Mouse (Mus musculus): ENCODE results near the gene Ccdc3. TPM values are rescaled to one million over a fixed set of nuclear protein-coding genes. Genes with fewer than 3 reads are reported as not detected.
"Not testable (repeated sequence)": the region's sequence is repeated elsewhere in the genome, so short reads cannot be mapped to it uniquely, and the experiment has no call there.

The Ccdc3 gene
- 10 to 100 TPM; 12.0 to 14.0 (median 13.2) TPM for total RNA-seq (2022)

DNA sequence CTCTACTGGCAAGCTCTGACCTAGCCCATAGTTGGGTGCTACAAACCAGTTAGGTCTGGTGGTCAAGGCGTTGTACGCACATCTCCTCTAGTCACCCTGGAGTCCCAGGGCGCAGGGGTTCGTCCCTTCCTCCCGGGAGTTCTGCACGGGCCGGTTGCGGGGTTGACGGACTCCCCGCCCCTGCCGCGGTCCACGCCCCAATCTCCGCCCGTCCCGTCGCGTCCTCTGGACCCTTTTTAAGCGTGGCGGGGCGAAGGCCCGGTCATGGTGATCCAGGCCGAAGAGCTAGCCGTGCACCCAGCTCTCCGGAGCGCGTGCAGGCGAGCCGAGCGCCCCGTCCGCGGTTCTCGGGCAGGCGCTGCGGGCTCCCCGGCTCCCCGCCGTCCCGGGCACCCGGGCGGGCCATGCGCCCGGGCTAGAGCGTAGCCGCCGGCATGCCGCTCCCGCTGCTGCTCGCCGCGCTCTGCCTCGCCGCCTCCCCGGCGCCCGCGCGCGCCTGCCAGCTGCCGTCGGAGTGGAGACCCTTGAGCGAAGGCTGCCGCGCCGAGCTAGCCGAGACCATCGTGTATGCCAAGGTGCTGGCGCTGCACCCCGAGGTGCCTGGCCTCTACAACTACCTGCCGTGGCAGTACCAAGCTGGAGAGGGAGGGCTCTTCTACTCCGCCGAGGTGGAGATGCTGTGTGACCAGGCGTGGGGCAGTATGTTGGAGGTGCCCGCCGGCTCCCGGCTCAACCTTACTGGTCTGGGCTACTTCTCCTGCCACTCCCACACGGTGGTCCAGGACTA lies at the start of gene Ccdc3:
TSS of gene Ccdc3 (plus strand) at position 277 of the 787 bp plus-strand sequence.
- DNase-seq (ENCODE audit: low spot score in 2 of 2), result no peak

DNA sequence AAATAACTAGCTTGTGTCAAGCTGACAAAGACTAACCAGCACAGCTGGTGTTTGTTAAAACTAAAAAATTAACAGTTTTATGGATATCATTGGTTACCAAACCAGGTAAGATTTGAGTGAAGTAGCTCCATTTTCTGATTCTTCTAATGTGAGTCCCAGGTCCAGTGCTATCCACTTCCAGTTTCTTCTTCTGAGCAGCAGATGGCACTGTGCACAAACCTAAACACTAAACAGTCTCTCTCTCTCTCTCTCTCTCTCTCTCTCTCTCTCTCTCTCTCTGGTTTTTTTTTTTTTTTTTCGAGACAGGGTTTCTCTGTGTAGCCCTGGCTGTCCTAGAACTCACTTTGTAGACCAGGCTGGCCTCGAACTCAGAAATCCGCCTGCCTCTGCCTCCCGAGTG lies 47.2 kb upstream of the Ccdc3 start:
- DNase-seq (ENCODE audit: low spot score in 2 of 2), result not testable (repeated sequence)

DNA sequence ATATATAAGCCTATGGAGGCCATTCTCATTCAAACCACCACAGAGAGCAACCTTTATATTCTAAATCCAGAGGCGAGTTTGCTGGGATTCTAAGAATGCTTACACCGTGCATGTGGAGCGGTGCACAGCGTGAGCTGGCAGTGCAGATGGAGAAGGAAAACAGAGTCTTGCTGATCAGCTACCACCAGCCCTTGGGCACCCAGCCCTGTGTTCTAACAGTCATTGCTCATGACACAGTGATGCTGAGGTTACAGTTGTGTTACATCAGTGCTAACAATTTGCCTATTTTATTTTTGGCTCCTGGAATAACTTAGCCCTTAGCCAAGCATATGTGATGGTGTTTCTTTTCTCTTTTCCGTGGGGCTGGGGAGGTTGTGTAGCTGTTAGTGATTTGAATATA lies 42.7 kb upstream of the Ccdc3 start:
- DNase-seq (ENCODE audit: low spot score in 2 of 2), result no peak

DNA sequence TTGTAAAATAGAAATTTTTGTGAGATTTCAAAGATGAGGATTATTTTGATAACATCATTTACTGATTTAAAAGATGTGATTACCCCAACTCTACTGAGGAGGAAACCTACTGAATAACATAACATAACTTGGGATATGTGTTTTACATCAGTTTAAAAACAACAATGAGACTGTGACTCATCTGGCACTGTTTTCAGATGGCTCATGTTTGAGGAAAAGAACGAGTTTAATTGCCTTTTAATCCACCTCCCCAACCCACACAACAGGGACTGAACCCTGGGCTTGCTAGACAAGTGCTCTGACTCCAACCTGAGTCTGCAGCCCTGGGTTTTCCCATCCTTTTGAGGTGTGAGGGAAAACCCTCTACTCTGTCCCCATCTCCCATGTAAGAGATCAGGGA lies 42.3 kb upstream of the Ccdc3 start:
- no peak for DNase-seq (ENCODE audit: low spot score in 2 of 2)

DNA sequence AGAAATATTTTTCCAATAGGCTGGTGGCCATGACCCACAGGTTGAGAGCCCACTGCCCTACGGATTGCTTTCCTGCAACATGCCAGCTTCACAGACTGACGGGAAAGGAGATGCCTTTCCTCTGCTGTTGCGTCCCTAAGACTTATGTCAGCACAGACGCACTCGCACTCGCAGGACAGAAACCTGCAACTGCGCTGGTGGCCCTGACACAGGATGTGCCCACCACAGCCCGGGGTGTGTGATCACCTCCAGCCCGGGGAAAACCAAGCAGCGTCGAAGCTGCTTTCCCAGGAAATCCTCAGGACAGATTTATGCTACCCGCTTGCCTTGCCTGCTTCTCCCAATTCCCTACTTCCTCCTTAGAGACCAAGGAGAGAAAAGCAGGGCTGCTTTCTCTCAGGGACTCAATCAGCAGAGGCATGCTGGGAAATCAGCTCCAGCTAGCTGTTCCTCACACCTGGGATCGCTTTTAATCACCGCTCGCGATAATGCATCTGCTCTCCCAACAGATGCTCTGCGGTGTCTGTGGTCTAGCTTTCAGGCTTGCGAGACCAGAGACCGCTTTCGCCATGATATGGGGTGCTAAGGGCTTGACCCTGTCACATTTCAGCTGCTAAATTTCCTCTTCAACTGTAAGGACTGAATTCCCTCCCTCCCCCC lies 39.7 kb upstream of the Ccdc3 start:
- no peak for DNase-seq (ENCODE audit: low spot score in 2 of 2)

DNA sequence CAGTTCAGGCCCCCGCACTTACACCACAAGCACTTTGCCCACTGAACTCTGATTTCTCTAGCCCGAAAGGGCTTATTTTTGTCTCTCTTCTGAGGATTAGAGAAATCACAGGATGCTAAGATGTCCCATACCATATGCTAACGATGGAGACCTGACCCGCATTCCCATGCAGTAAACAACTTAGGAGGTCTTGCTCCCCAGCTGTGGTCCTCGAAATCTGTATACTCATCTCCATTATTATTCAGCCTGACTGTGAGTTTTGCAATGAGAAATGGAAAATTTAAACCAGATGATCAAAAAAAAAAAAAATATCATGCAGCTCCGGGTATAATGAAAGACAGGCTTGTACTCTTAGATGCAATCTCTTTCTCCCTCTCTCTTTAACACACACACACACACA lies 38.4 kb upstream of the Ccdc3 start:
- no peak for DNase-seq (ENCODE audit: low spot score in 2 of 2)

DNA sequence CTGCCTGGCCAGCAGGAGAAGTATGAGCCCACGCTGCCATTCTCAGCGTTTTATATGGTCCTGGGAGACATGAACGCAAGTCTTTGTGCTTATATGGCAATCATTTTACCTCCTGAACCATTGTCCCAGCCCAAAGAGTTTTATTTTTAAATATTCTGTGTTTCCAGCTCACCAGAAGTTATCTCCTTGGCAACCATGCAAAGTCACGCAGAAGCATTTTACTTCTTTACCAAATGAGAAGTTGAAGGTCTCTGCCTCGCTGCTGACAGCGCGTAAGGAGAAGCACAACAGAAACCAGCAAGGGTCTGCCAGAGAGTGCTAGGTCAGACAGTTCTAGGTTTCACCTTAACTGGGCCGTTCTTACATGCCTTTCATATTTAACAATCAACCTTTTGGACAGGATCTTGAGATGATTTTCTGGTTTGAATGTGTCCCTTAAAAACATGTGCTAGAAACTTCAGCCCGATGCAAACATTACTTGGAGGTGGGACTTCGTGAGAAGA lies 35.8 kb upstream of the Ccdc3 start:
- DNase-seq (ENCODE audit: low spot score in 2 of 2), result no peak

DNA sequence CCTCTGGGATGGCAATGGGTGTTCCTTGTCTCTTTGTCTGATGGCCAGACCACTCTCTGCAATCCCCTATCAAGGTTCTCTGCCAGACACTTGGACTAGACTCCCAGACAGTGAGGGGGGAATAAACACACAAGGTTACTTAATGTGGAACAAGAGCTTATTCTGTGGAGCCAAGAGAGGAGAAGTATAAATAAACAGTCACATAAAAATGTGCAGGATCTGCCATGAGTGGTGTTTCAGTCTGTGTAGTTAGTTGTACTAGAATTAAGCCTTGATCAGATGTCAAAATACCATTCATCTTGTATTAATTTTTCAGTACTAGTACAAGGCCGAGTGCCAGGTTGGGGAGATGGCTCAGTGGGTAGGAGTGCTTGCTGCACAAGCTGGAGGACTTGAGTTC lies 34.7 kb upstream of the Ccdc3 start:
- no peak for DNase-seq (ENCODE audit: low spot score in 2 of 2)

DNA sequence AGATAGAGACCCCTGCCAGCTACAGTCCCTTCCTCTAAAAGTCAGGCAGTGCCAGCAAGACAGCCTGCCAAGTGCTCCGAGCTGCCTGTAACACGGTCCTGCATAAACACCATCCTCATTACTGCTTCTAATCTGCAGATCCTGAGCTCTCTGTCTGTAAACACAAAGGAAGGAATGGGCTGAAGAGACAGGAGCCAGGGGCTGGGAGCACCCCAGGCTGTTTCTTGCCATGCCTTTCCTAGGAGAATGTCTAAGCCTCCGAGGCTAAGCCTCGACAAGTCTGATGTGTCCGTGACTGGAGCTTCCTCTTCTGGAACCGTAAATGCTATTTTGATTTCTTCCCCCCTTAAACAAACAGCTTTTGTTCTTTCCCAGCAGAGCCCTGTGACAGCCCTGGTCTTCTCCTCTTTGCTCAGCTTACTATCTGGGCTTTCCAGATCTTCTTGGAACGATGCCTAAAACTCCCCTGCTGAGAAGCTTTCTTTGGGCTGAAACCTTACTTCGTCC lies 24.7 kb upstream of the Ccdc3 start:
- DNase-seq (ENCODE audit: low spot score in 2 of 2), result no peak

DNA sequence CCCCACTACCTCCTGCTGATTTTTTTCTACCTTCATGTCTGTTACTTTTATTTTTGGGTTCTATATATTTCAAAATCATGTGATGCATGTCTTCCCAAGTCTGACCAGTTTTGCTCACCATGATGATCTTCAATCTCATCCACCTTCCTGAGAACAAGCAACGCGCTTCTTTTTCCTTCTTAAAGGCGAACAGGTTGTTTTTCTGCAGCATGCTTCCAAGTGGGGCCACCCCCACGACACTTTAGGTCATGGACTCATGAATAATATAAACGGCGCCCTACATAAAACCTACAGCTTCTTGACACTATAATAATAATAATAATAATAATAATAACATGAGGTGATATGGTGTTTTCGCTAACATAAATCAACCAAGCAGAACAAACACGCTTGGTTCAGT lies 23.2 kb upstream of the Ccdc3 start:
- DNase-seq (ENCODE audit: low spot score in 2 of 2), result no peak

DNA sequence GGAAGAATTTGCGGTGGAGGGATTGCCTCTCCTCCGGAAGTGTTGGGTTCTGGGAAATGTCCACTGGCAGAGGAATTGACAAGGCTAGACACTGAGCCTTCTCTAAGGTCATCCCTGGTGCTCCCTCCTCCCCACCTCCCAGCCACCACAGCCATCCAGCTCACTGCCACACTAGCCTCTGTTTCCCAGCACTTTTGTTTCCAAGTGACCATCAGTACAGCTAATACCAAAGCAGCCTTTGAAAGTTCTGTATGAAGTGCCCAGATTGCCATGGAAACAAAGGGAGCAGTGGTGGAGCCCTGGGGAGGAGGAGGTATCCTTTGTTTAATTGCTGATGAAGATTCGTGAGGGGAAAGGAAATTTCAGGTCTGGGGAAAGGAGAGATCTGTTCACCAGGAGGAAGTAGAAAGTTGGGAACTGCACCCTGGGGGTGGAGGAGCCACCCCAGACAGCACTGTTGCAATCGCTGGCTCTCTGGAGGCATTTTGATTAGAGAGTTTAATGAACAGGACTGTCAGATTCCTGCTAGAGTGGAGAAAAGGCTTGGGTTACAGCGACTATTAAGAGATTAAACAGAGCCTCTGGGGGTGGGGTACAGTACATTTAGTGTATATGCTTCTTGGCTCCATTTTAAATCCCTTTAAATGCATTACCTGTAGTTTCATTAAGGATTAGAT lies 20.6 kb upstream of the Ccdc3 start:
- no peak for DNase-seq (ENCODE audit: low spot score in 2 of 2)

DNA sequence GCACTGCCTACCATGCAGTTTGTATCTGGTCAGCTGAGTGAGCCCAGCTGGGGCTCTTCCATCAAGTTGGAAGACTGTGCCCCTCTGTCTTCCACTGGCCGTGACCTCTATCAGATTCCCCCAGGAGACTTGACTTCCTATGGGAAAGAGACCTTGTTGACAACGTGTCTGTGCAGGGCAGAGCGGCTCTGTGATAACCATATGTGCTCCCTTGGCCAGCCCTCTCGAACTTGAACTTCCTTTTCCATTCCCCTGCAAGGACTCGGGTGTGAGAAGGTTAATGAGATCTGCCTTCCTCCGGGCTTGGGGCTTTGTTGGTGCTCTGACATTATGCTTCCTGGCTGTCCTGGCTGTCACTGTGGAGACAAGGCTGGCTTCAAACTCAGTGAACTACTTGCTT lies 12.1 kb upstream of the Ccdc3 start:
- DNase-seq (ENCODE audit: low spot score in 2 of 2), result no peak

DNA sequence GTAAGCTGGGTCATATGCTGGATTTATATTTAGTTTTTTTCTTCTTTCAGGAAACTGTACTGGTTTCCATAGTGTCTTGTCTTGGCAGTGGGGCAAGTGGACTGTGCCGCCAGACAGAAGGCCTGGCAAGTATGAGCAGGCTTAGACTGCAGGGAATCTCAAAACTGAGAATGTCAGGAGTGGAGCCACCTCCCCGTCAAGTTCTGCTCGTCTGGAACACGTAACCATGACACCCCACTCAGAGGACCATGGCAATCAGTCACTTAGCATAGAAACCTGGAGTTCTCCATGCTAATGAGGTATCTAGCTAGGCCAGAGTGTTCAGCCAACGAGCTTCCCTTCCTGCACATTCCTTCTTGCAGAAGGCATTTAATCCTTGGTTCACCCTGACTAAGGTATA lies 10.2 kb upstream of the Ccdc3 start:
- no peak for DNase-seq (ENCODE audit: low spot score in 2 of 2)

DNA sequence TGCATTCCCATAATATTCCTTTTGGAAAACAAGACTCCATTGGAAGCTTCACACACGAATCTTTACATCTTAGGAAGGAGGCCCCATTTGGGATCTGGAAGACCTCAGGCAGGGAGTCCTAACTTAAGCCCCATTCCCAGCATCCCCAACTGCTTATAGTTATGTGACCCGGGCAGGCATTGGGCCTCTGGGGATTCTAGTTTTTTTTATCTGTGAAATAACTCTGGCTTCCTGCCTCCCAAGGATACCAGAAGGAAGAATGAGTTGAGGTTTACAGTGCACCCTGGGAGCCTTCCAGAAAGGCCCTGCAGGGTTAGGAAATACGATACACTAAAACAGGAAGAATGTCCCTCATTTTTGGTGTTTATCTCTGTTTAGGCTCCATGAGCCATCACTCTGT lies 8.5 kb upstream of the Ccdc3 start:
- DNase-seq (ENCODE audit: low spot score in 2 of 2), result no peak

DNA sequence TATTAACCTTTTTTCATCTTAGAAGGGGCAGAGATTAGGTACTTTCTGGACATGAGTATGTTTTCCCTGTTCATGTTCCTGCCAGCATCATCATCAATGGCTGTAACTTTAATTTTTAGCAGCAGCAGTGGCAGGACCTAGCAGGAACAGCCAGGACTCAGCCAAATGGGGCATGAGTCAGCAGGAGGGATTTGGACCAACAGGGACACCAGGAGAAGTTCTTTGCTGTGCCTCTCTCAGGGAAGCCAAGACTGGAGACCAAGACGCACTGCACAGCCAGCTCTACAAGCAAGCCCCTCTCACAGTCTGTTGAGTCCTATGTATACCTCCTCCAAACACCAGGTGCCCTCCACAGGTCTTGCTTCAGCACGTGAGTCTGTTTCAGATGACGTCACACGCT lies 5.5 kb upstream of the Ccdc3 start:
- DNase-seq (ENCODE audit: low spot score in 2 of 2), result no peak

DNA sequence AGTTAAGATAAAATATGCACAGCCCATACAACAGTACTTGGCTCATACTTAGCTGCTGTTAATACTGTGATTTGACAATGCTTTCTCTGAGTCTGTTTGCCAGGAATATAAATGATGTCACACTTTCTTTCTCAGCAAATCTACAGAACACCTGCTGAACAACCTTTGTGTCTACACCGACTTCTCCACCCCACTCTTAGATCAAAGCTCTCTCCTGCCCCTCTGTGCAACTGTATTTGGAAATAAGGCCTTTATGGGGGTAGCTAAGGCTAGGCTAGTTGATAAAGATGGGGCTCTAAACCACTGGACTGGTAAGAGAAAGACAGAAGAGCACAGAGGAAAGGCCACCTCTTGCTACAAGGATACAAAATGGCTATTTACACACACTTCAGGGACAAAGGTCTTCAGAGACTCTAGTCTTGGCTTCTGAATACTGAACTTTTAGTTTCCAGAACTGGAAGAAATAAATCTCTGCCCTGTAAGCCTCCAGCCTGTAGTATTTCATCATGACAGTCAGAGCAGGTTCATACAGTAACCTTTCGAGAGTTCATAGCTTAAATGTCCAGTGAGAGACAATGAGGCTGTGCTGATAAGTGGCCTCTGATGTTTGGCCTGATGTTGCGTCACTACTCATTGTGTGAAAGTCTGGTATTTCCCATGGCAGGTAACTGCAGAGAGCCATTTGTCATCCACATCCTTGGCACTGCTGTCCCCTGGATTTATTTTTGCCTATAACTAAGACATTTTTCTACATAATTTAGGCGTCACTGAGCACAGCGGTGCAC lies 2.4 kb upstream of the Ccdc3 start:
- no peak for DNase-seq (ENCODE audit: low spot score in 2 of 2)

DNA sequence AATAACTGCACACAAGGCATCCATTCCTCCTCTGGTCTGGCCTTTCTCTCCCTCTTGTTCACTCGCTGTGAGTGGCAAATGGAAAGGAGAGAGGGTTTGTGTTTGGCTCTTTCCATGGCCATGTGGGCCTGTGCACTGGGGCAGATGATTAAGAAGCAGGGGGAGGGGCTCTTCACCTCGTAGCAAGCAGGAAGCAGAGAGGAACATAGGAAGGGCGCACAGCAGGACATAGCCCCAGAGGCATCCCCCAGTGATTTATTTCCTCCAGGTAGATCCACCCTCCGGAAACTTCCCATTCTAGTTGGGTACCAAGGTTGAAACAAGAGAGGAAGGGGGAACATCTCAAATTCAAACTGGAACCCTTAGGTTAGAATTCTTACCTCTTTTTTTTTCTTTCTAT lies 2.4 kb downstream of the Ccdc3 start:
- DNase-seq (ENCODE audit: low spot score in 2 of 2), result no peak

DNA sequence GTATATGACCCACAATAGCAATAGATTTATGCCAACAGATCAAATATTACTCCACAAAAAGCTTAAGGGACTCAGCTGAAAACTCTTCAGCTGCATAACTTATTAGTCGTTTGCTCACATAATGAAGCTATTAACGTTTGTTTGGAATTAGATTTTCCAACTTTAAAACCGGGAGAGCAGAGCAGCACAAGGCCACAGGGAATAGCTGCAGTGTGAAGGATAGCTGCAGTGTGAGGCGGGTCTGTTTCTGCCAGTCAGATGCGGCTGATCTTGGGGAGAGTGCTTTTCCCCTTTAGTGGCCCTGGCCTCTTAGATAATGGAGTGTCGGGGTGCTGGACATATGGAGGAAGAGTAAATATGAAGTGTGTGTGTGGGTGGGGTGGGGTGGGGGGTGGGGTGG lies 6.9 kb downstream of the Ccdc3 start:
- no peak for DNase-seq (ENCODE audit: low spot score in 2 of 2)

DNA sequence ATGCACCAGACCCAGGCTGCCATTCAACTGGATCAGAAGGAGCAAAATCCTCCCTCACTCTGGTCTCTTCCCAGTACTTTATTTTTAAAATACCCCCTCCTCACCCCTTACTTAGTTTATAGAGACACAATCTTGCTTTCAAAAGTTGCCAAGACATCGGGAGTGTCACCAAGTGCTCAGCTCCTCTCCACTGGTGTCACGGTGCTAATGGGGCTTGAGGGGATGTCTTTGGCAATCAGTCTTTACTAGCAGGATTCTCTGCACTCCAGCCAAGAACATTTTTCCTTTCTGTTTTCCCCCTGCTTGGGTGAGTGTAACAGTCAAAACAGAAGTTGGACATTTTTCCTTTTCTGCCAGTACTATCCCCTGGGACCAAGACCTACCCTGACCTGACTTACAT lies 10.3 kb downstream of the Ccdc3 start:
- no peak for DNase-seq (ENCODE audit: low spot score in 2 of 2)

DNA sequence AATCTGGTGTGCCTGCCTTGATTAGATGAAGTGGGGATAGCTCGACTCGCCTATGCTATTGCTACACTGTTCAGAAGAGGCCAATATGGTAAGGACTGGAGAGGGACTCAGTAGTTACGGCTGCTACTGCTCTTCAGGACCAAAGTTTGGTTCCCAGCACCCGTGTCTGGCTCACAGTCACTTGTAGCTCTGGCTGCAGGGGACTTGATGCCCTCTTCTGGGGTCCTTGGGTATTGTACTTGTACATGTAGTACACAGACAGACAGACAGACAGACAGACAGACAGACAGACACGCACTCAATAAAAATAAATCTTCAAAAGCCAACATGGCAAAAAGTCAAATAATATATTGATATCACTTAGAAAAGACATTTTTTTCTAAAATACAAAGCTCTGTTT lies 17.1 kb downstream of the Ccdc3 start:
- no peak for DNase-seq (ENCODE audit: low spot score in 2 of 2)

DNA sequence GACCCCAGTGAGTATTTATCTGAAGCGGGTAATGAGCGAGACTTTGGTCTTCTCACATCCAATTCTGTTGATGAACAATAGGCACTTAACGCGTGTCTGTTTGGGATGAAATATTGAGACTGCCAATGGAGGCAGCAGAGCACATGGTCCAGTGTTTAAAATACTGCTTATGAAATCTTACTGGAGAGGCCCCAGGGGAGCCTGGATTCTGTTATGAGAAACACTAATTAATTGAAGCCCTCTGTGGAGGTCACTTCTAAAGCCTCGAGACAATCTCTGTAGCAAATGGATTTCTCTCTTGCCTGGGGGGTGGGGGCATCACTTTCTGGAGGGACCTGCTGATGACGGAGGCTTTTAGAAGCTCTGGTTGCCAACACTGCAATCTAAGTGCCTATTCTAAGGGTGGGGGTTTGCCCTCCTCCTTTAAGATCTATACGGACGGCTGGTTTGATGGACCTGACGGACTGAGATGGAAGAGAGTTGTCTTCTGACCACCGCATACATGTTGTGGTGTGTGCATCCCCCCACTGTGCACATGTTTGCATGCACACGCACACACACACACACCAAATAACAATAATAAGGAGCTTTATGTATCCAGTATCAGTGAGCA lies 22.8 kb downstream of the Ccdc3 start:
- no peak for DNase-seq (ENCODE audit: low spot score in 2 of 2)
